Mouse (Mus musculus): ENCODE measurements around the gene Armc2. TPM values are rescaled to one million over a fixed set of nuclear protein-coding genes. Genes with fewer than 3 reads are reported as not detected.

The Armc2 gene
- polyA plus RNA-seq, 1 experiment: 1.2 TPM

DNA sequence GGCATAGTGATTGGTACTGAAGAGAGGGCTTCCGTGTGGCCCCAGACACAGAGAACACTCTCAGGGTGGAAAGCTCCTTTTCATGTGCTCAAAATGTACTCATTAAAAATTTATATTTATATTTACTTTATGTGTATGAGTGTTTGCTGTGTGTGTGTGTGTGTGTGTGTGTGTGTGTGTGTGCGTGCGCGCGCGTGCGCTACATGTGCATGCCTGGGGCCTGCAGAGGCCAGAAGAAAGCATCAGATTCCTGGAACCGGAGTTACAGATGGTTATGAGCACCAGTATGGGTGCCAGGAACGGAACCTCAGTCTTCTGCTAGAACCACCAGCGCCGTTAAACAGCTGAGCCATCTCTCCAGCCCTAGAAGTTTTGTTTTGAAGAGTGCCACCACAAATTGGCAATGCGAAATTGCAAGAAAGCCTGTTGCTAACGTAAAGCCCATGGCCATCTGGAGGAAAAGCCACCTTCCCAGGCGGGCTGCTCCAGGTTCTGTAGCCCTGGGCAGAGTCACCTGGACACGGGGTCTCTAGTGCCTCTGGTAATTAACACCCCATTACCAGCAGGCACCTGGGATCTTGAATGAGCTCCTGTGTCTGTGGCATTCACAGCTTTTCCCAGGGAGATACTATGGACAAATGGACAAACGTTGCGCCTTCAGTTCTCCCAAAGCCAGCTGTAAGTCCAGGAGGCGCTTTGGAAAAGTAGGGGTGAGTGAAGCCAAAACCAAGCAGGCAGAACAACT is 38.4 kb upstream of the Armc2 start:
- Histone ChIP-seq H3K4me3 (ENCODE audit: low read depth, low read length) (no peak overlapping the region), H3K9me3 (replicated peaks; ENCODE audit: control insufficient read depth, insufficient read depth, low read length, poor library complexity, severe bottlenecking) (no peaks in the 10 kb centered on the region), H3K36me3 (ENCODE audit: control insufficient read depth, insufficient read depth, low read length, poor library complexity, severe bottlenecking) (no peaks in the 10 kb centered on the region), H3K27me3 (ENCODE audit: control insufficient read depth, insufficient read depth, low read length, poor library complexity, severe bottlenecking) (no peaks in the 10 kb centered on the region), H3K27ac (ENCODE audit: insufficient read depth, low read length) (no peak overlapping the region), H3K4me1 (ENCODE audit: control insufficient read depth, insufficient read depth, low read length) (no peaks in the 10 kb centered on the region), H3K9ac (ENCODE audit: low read depth, poor library complexity, severe bottlenecking) (no peak overlapping the region)
- no peak for TF ChIP-seq CTCF (IDR thresholded peaks at IDR 0.05; ENCODE audit: low read depth, low read length)
- TF ChIP-seq EP300 (IDR thresholded peaks at IDR 0.05; ENCODE audit: insufficient read depth, low read depth, low read length): no peak
- TF ChIP-seq POLR2A (IDR thresholded peaks at IDR 0.05; ENCODE audit: insufficient read depth, low read length): no peak

GRCm38 (mm10) chr10:42055224-42056165 is 37.3 kb upstream of the Armc2 start:
- H3K9ac ChIP-seq (ENCODE audit: low read depth, poor library complexity, severe bottlenecking): no peak overlapping the region
- TF ChIP-seq POLR2A (IDR thresholded peaks at IDR 0.05; ENCODE audit: insufficient read depth, low read length): no peak
- TF ChIP-seq CTCF (IDR thresholded peaks at IDR 0.05; ENCODE audit: low read depth, low read length): no peak
- TF ChIP-seq EP300 (IDR thresholded peaks at IDR 0.05; ENCODE audit: insufficient read depth, low read depth, low read length): no peak
- H3K27me3 ChIP-seq (ENCODE audit: control insufficient read depth, insufficient read depth, low read length, poor library complexity, severe bottlenecking): no peaks in the 10 kb centered on the region
- no peaks in the 10 kb centered on the region for H3K9me3 ChIP-seq (replicated peaks; ENCODE audit: control insufficient read depth, insufficient read depth, low read length, poor library complexity, severe bottlenecking)
- no peaks in the 10 kb centered on the region for H3K4me1 ChIP-seq (ENCODE audit: control insufficient read depth, insufficient read depth, low read length)
- no peaks in the 10 kb centered on the region for H3K36me3 ChIP-seq (ENCODE audit: control insufficient read depth, insufficient read depth, low read length, poor library complexity, severe bottlenecking)
- no peak overlapping the region for H3K27ac ChIP-seq (ENCODE audit: insufficient read depth, low read length)
- no peak overlapping the region for H3K4me3 ChIP-seq (ENCODE audit: low read depth, low read length)

GRCm38 (mm10) chr10:42051069-42051468 is 32.8 kb upstream of the Armc2 start:
- TF ChIP-seq POLR2A (IDR thresholded peaks at IDR 0.05; ENCODE audit: insufficient read depth, low read length) (no peak), EP300 (IDR thresholded peaks at IDR 0.05; ENCODE audit: insufficient read depth, low read depth, low read length) (no peak)
- H3K36me3 ChIP-seq (ENCODE audit: control insufficient read depth, insufficient read depth, low read length, poor library complexity, severe bottlenecking): no peaks in the 10 kb centered on the region
- H3K9me3 ChIP-seq (replicated peaks; ENCODE audit: control insufficient read depth, insufficient read depth, low read length, poor library complexity, severe bottlenecking): no peaks in the 10 kb centered on the region
- H3K4me1 ChIP-seq (ENCODE audit: control insufficient read depth, insufficient read depth, low read length): no peaks in the 10 kb centered on the region
- H3K9ac ChIP-seq (ENCODE audit: low read depth, poor library complexity, severe bottlenecking): no peak overlapping the region
- no peak overlapping the region for H3K27ac ChIP-seq (ENCODE audit: insufficient read depth, low read length)
- no peaks in the 10 kb centered on the region for H3K27me3 ChIP-seq (ENCODE audit: control insufficient read depth, insufficient read depth, low read length, poor library complexity, severe bottlenecking)
- H3K4me3 ChIP-seq (ENCODE audit: low read depth, low read length): no peak overlapping the region

DNA sequence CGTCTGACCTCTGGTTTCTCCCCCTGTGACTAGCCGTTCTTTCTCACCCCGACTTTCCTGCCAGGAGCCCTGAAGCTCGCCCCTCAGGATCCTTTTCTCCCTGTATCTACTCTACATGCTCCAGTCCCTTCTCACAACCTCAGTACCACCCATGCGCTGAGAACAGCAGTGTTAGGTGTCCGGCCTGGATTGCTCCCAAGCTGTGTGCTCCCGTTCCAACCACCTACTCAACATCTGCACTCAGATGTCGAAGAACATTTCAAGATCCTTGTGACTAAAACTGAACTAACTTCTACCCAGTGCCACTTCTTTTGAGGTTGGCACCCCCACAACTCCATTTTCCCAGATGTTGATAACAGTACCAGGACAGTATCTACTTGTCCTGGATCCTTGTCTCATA is 30.4 kb upstream of the Armc2 start:
- H3K9me3 ChIP-seq (replicated peaks; ENCODE audit: control insufficient read depth, insufficient read depth, low read length, poor library complexity, severe bottlenecking): no peaks in the 10 kb centered on the region

GRCm38 (mm10) chr10:42044574-42044973 is 26.3 kb upstream of the Armc2 start:
- H3K27ac ChIP-seq (ENCODE audit: insufficient read depth, low read length): no peak overlapping the region
- H3K36me3 ChIP-seq (ENCODE audit: control insufficient read depth, insufficient read depth, low read length, poor library complexity, severe bottlenecking): no peaks in the 10 kb centered on the region
- H3K9ac ChIP-seq (ENCODE audit: low read depth, poor library complexity, severe bottlenecking): no peak overlapping the region
- no peaks in the 10 kb centered on the region for H3K4me1 ChIP-seq (ENCODE audit: control insufficient read depth, insufficient read depth, low read length)
- TF ChIP-seq POLR2A (IDR thresholded peaks at IDR 0.05; ENCODE audit: insufficient read depth, low read length): no peak
- TF ChIP-seq EP300 (IDR thresholded peaks at IDR 0.05; ENCODE audit: insufficient read depth, low read depth, low read length): no peak
- TF ChIP-seq CTCF (IDR thresholded peaks at IDR 0.05; ENCODE audit: low read depth, low read length): no peak
- no peaks in the 10 kb centered on the region for H3K9me3 ChIP-seq (replicated peaks; ENCODE audit: control insufficient read depth, insufficient read depth, low read length, poor library complexity, severe bottlenecking)
- no peak overlapping the region for H3K4me3 ChIP-seq (ENCODE audit: low read depth, low read length)
- no peaks in the 10 kb centered on the region for H3K27me3 ChIP-seq (ENCODE audit: control insufficient read depth, insufficient read depth, low read length, poor library complexity, severe bottlenecking)

More for the DNA sequence above, 30.4 kb upstream of the Armc2 start:
- Histone ChIP-seq H3K27me3 (ENCODE audit: control insufficient read depth, insufficient read depth, low read length, poor library complexity, severe bottlenecking) (no peaks in the 10 kb centered on the region), H3K36me3 (ENCODE audit: control insufficient read depth, insufficient read depth, low read length, poor library complexity, severe bottlenecking) (no peaks in the 10 kb centered on the region), H3K4me3 (ENCODE audit: low read depth, low read length) (no peak overlapping the region), H3K27ac (ENCODE audit: insufficient read depth, low read length) (no peak overlapping the region), H3K4me1 (ENCODE audit: control insufficient read depth, insufficient read depth, low read length) (no peaks in the 10 kb centered on the region), H3K9ac (ENCODE audit: low read depth, poor library complexity, severe bottlenecking) (no peak overlapping the region)
- TF ChIP-seq EP300 (IDR thresholded peaks at IDR 0.05; ENCODE audit: insufficient read depth, low read depth, low read length) (no peak), CTCF (IDR thresholded peaks at IDR 0.05; ENCODE audit: low read depth, low read length) (no peak)

- no peak overlapping the region for H3K27ac ChIP-seq (ENCODE audit: insufficient read depth, low read length)
- no peaks in the 10 kb centered on the region for H3K9me3 ChIP-seq (replicated peaks; ENCODE audit: control insufficient read depth, insufficient read depth, low read length, poor library complexity, severe bottlenecking)
- no peaks in the 10 kb centered on the region for H3K36me3 ChIP-seq (ENCODE audit: control insufficient read depth, insufficient read depth, low read length, poor library complexity, severe bottlenecking)
- H3K27me3 ChIP-seq (ENCODE audit: control insufficient read depth, insufficient read depth, low read length, poor library complexity, severe bottlenecking): no peaks in the 10 kb centered on the region
- no peak overlapping the region for H3K4me3 ChIP-seq (ENCODE audit: low read depth, low read length)
- H3K4me1 ChIP-seq (ENCODE audit: control insufficient read depth, insufficient read depth, low read length): no peaks in the 10 kb centered on the region
- no peak for TF ChIP-seq EP300 (IDR thresholded peaks at IDR 0.05; ENCODE audit: insufficient read depth, low read depth, low read length)
- no peak for TF ChIP-seq CTCF (IDR thresholded peaks at IDR 0.05; ENCODE audit: low read depth, low read length)
- no peak for TF ChIP-seq POLR2A (IDR thresholded peaks at IDR 0.05; ENCODE audit: insufficient read depth, low read length)
- no peak overlapping the region for H3K9ac ChIP-seq (ENCODE audit: low read depth, poor library complexity, severe bottlenecking)
Measured at GRCm38 (mm10) chr10:42043307-42043706, 25.1 kb upstream of the Armc2 start.
